Mouse (Mus musculus) ES-E14 (cell line): ENCODE data around the gene St3gal3. TPM values are rescaled to one million over a fixed set of nuclear protein-coding genes. Genes with fewer than 3 reads are reported as not detected.

Source experiments
- DNase-seq: peaks from one replicate; pipeline ENCODE4 v3.0.0-alpha.2; 2013; ENCODE audit warnings: low read depth, low spot score
- H3K27ac ChIP-seq: 2 replicates; pipeline ENCODE4 v1.5.1; 2012; ENCODE audit warnings: low read depth, mild to moderate bottlenecking, low read length, moderate library complexity, mixed read lengths; ENCODE audit not compliant: poor library complexity, insufficient read depth, severe bottlenecking
- H3K36me3 ChIP-seq: 2 replicates; pipeline ENCODE4 v1.6.1; 2012; ENCODE audit warnings: mild to moderate bottlenecking, low read length, moderate library complexity, mixed read lengths; ENCODE audit not compliant: control insufficient read depth, poor library complexity, insufficient read depth, severe bottlenecking
- H3K4me1 ChIP-seq, 2 experiments: fragments of 150-350 bp in 1 of 2; sonication (generic) in 1 of 2; 2 replicates each; pipeline ENCODE4 v1.6.1; 2012; ENCODE audit warnings: low read length in 2 of 2, mild to moderate bottlenecking in 1 of 2, mixed read lengths in 1 of 2; ENCODE audit not compliant: control insufficient read depth in 2 of 2, insufficient read depth in 2 of 2, poor library complexity in 1 of 2
- H3K4me3 ChIP-seq, 2 experiments: fragments of 150-350 bp in 1 of 2; sonication (generic) in 1 of 2; 2 replicates each; pipeline ENCODE4 v1.5.1; 2012; ENCODE audit warnings: low read length in 2 of 2, low read depth in 1 of 2, mild to moderate bottlenecking in 1 of 2, mixed read lengths in 1 of 2; ENCODE audit not compliant: insufficient read depth in 1 of 2, poor library complexity in 1 of 2, severe bottlenecking in 1 of 2
- H3K9ac ChIP-seq: 2 replicates; pipeline ENCODE4 v1.6.1; 2012; ENCODE audit warnings: low read depth, mild to moderate bottlenecking, low read length, mixed read lengths; ENCODE audit not compliant: poor library complexity, insufficient read depth, severe bottlenecking
- H3K9me3 ChIP-seq: fragments of 150-350 bp; sonication (generic); 2 replicates; pipeline ENCODE4 v1.6.1; 2012; ENCODE audit warnings: low read depth, mild to moderate bottlenecking, low read length; ENCODE audit not compliant: control insufficient read depth, insufficient read depth
- CHD2 ChIP-seq: IDR thresholded peaks from 2 replicates; pipeline ENCODE4 v1.6.1; 2014; ENCODE audit warnings: mild to moderate bottlenecking, low read depth, low read length, inconsistent platforms
- HCFC1 ChIP-seq: IDR thresholded peaks from 2 replicates; pipeline ENCODE4 v1.6.1; 2012; ENCODE audit warnings: low read length, inconsistent platforms, borderline replicate concordance; ENCODE audit not compliant: insufficient read depth
- MAFK ChIP-seq: IDR thresholded peaks from 2 replicates; pipeline ENCODE4 v1.6.1; 2014; ENCODE audit warnings: mild to moderate bottlenecking, low read depth, low read length, inconsistent platforms; ENCODE audit not compliant: insufficient read depth
- ZC3H11A ChIP-seq: IDR thresholded peaks from 2 replicates; pipeline ENCODE4 v1.6.1; 2012; ENCODE audit warnings: low read depth, mild to moderate bottlenecking, inconsistent platforms, low read length, borderline replicate concordance
- ZNF384 ChIP-seq: IDR thresholded peaks from 2 replicates; pipeline ENCODE4 v1.6.1; 2012; ENCODE audit warnings: low read depth, low read length, inconsistent platforms
- in situ Hi-C, 2 experiments: fragments of 600-800 bp; cut with MboI; formaldehyde crosslinking; loops; one replicate each; pipeline ENCODE4 v1.15.1; 2025; ENCODE audit warnings: low sequenced_read_pairs in 2 of 2, inconsistent platforms in 1 of 2; ENCODE audit not compliant: unreplicated experiment in 2 of 2
- total RNA-seq: library from RNA; depleted of rRNA; stranded (reverse); fragments of 300-350 nt; gene quantifications from 2 replicates; pipeline ENCODE4 v1.2.3, GENCODE M21; 2012

Gene St3gal3
- total RNA-seq, 1 experiment: 10.9 TPM

DNA sequence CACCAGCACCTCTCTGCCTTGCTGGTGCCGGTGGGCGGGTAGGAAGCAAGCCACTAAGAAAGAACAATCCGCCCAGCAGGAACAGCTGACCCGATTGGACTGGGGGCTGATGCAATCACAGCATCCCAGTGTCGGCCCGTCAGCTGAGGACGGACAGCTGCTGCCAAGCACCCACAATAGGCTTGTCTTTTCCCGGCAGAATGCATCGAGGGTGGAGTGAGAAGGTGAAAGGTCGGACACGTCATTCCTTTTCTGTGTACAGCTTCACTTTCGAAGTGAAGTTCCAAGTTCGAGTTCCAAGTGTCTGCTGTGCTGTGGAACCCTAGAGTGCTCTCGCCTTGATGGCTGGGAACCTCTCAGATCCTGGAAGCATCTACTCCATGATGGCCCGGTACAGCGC, 3.1 kb upstream of the St3gal3 start:
- Histone ChIP-seq H3K27ac (no peak overlapping the region), H3K4me1 (peaks cover 3 to 4% of the 10 kb centered on the region in 2 experiments; a peak in 2 of 4 replicates), H3K9me3 (no peaks in the 10 kb centered on the region), H3K4me3 (no peak overlapping the region), H3K9ac (no peak overlapping the region), H3K36me3 (peaks cover 35% of the 10 kb centered on the region)
- no peak for DNase-seq
- in situ Hi-C loops: no loop called here
- no peak for TF ChIP-seq CHD2
- TF ChIP-seq HCFC1: no peak
- no peak for TF ChIP-seq ZC3H11A
- no peak for TF ChIP-seq ZNF384
- TF ChIP-seq MAFK: no peak

DNA sequence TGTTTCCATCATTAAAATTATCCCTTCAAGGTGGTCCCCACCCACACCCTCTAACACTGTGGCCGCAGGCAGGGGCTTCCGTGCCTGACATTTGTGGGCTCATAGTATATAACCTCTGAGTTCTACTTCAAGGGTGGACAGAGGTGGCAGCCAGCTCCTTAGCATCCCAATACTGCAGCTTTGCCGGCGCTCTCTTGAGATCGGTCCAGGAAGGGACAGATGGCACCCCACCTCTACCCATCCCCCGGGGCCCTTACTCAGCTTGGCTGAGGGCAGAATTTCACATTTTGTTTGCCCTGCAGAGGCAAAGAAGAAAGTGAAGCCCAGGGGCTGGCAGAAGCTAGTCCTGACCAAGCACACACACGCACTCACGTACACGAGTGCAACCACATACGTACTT, 2.6 kb upstream of the St3gal3 start:
- Histone ChIP-seq H3K4me3 (no peak overlapping the region), H3K27ac (no peak overlapping the region), H3K9ac (no peak overlapping the region), H3K9me3 (no peaks in the 10 kb centered on the region), H3K4me1 (peaks cover 3 to 6% of the 10 kb centered on the region in 2 experiments; a peak in 2 of 4 replicates), H3K36me3 (peaks cover 32% of the 10 kb centered on the region)
- TF ChIP-seq HCFC1: no peak
- no peak for TF ChIP-seq ZNF384
- no peak for TF ChIP-seq MAFK
- TF ChIP-seq ZC3H11A: no peak
- TF ChIP-seq CHD2: no peak
- in situ Hi-C loops: no loop called here
- no peak for DNase-seq

DNA sequence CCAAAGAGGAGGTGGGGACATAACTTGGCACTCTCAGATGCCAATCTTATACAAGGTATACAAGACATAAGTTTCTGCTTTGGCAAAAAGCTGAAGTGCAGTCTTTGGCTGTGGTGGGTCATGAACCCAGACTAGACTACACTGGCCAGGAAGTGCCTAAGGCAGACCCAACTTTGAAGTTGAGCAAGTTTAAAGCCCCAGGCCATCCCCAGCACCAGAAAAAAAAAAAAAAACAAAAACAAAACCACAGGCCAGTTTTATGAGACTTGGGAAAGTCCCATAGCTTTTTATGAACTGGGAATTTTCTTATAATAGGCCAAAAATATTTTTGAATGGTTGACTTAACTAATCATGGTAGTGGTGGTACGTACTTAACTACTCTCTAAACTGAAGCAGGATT, 700 bp upstream of the St3gal3 start:
- Histone ChIP-seq H3K36me3 (peaks cover 20% of the 10 kb centered on the region), H3K4me3 (peak overlapping the region; percentile 68 to 92; a peak in 3 of 4 replicates)
- in situ Hi-C loops: no loop called here

DNA sequence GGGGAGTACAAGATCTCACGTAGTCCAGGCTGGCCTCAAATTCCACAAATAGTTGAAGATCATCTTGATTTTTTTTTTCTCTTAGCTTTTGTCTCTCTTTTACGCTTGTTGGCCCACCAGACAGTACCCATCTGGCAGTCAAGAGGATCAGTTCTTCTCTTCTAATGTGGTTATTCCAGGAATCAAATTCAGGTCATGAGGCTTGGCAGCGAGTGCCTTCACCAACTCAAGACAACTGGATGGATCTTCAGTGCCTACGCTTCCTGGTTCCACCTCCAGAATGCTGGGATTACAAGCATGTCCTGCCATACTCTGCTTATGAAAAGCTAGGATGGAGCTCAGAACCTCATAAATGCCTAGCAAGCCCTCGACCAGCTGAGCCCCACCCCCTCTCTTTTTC, 3.4 kb downstream of the St3gal3 start:
- in situ Hi-C loops: no loop called here
- no peak for DNase-seq
- Histone ChIP-seq H3K9me3 (no peaks in the 10 kb centered on the region), H3K4me1 (peaks cover 0 to 2% of the 10 kb centered on the region in 2 experiments; a peak in 1 of 4 replicates), H3K4me3 (no peak overlapping the region), H3K36me3 (peaks cover 1% of the 10 kb centered on the region; the same call in 1 of the 2 replicates), H3K9ac (no peak overlapping the region), H3K27ac (no peak overlapping the region)
- TF ChIP-seq MAFK (no peak), CHD2 (no peak), HCFC1 (no peak), ZNF384 (no peak), ZC3H11A (no peak)

More for the DNA sequence above, 700 bp upstream of the St3gal3 start:
- H3K4me1 ChIP-seq: peaks cover 3 to 7% of the 10 kb centered on the region in 2 experiments; a peak in 2 of 4 replicates
- H3K9me3 ChIP-seq: no peaks in the 10 kb centered on the region
- H3K27ac ChIP-seq: no peak overlapping the region
- no peak for DNase-seq
- TF ChIP-seq CHD2 (no peak), ZC3H11A (no peak), ZNF384 (no peak), HCFC1 (no peak), MAFK (no peak)
- peak overlapping the region; percentile 75; the same call in 1 of the 2 replicates for H3K9ac ChIP-seq
